Mouse (Mus musculus) intestine, embryonic 16.5 days (tissue): ENCODE results near the gene Slc39a11. TPM values are rescaled to one million over a fixed set of nuclear protein-coding genes. Genes with fewer than 3 reads are reported as not detected.
A peak's percentile ranks its signal among the peaks of the same experiment; 100 is the strongest.

Source experiments
- ATAC-seq: fragments of 200-750 bp; cut with Nextera tagmentation; 2 replicates; pipeline ENCODE4 v1.8.0; 2017; ENCODE audit warnings: moderate TSS enrichment, moderate library complexity
- H3K27ac ChIP-seq: fragments of 300-500 bp; sonication (generic); 2 replicates; pipeline ENCODE4 v1.5.1; 2014; ENCODE audit warnings: mild to moderate bottlenecking, low read length
- H3K27me3 ChIP-seq: fragments of 300-500 bp; sonication (generic); replicated peaks from 2 replicates; pipeline ENCODE4 v1.6.1; 2014; ENCODE audit warnings: low read length, control low read depth, mixed read lengths; ENCODE audit not compliant: control insufficient read depth, insufficient read depth
- H3K36me3 ChIP-seq: fragments of 300-500 bp; sonication (generic); 2 replicates; pipeline ENCODE4 v1.6.1; 2014; ENCODE audit warnings: low read length, control low read depth; ENCODE audit not compliant: control insufficient read depth, insufficient read depth
- H3K4me1 ChIP-seq: fragments of 300-500 bp; sonication (generic); 2 replicates; pipeline ENCODE4 v1.6.1; 2014; ENCODE audit warnings: low read length, control low read depth, mixed read lengths; ENCODE audit not compliant: control insufficient read depth, insufficient read depth
- H3K4me2 ChIP-seq: fragments of 300-500 bp; sonication (generic); 2 replicates; pipeline ENCODE4 v1.6.1; 2014; ENCODE audit warnings: low read depth, low read length, control low read depth
- H3K4me3 ChIP-seq: fragments of 300-500 bp; sonication (generic); 2 replicates; pipeline ENCODE4 v1.5.1; 2014; ENCODE audit warnings: mild to moderate bottlenecking, low read length
- H3K9ac ChIP-seq: fragments of 300-500 bp; sonication (generic); 2 replicates; pipeline ENCODE4 v1.6.1; 2014; ENCODE audit warnings: low read depth, low read length
- H3K9me3 ChIP-seq: fragments of 300-500 bp; sonication (generic); 2 replicates; pipeline ENCODE4 v1.6.1; 2016; ENCODE audit warnings: low read length, control low read depth; ENCODE audit not compliant: control insufficient read depth
- WGBS: fragments of 180-500 bp; shearing (Covaris S2); extraction: QIAGEN DNeasy Blood & Tissue Kit; methylation state at CpG from one replicate; pipeline ENCODE4 v1.1.7; 2014; 5-methylcytosine and 5-hydroxymethylcytosine counted together
- polyA plus RNA-seq: library from polyadenylated mRNA; unstranded; fragments of >200 nt; fragmentation: Nextera tagmentation; extraction: Ambion mirVana; gene quantifications from 2 replicates; pipeline ENCODE4 v1.2.1, GENCODE M21; 2015

Slc39a11 gene
- polyA plus RNA-seq, 1 experiment from 2014 or later = 52.8 TPM

DNA sequence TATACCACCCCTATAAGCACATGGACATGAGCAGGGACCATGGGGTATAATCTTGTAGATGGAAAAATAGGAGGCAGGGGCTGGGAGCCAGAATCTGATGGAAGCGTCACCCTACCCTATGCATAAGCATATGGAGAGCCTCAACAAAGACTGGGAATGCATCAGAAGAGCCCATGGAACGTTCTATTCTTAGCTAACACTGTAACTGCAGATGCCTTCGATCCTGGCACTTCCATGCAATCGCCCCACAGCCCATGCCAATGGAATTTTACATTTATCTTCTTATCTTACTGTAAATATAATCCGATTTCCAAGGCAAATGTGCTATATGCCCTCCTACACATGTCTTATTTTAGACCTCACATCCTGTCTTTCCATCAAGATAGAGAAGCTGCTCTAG lies 314.2 kb downstream of the Slc39a11 start:
- H3K4me3 ChIP-seq = no peak overlapping the region
- H3K9me3 ChIP-seq = no peaks in the 10 kb centered on the region
- ATAC-seq = no peak
- no peaks in the 10 kb centered on the region for H3K4me1 ChIP-seq
- WGBS = 88% methylated on average over 5 of the region's 5 CpGs
- no peaks in the 10 kb centered on the region for H3K27me3 ChIP-seq
- no peak overlapping the region for H3K27ac ChIP-seq
- no peak overlapping the region for H3K4me2 ChIP-seq
- H3K36me3 ChIP-seq = no peaks in the 10 kb centered on the region
- H3K9ac ChIP-seq = no peak overlapping the region

DNA sequence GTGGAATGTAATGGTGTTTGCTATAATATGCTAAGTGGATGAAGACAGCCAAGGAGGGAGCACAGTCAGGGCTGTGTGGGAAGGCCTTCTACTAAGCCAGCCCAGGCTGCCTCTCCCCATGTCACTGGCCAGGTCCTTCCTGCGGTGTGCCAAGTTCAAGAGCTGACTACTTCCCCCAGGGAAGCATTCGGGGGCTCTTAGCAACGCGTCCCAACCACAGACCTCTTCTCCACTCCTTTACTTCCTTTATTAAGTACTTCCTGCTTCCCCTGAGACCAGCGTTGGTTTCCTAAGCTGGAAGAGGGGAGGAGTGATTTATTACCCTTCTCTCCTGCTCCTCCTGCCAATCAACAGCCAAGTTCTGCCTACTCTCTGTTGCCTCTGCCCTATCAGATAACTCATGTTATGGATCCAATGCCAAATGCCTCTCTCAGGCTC lies 315.4 kb downstream of the Slc39a11 start:
- H3K4me1 ChIP-seq = no peaks in the 10 kb centered on the region
- ATAC-seq = no peak
- no peak overlapping the region for H3K9ac ChIP-seq
- H3K27ac ChIP-seq = no peak overlapping the region
- H3K36me3 ChIP-seq = no peaks in the 10 kb centered on the region
- H3K27me3 ChIP-seq = no peaks in the 10 kb centered on the region
- 38% methylated on average over 5 of the region's 5 CpGs for WGBS
- no peak overlapping the region for H3K4me3 ChIP-seq
- no peaks in the 10 kb centered on the region for H3K9me3 ChIP-seq
- no peak overlapping the region for H3K4me2 ChIP-seq

DNA sequence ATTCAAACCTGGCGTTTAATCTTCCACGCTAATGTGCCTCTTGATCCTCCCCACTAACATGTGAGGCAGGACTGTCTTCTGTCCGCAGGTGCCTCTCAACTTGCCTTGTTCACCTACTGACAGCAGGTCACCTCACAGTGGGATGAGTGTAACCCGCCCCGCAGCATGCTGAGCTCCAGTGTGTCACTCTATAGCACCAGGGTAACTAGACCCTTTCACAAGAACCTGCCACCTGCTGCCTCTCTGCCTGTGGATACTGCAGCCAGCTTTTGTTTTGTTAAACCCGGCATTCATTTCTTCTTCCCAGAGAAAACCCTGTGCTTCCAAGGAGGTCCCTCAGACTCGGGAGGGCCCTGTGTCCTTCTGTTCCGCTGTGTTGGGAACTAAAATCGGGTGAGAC lies 316.3 kb downstream of the Slc39a11 start:
- ATAC-seq = no peak
- 77% methylated on average over 9 of the region's 9 CpGs for WGBS

DNA sequence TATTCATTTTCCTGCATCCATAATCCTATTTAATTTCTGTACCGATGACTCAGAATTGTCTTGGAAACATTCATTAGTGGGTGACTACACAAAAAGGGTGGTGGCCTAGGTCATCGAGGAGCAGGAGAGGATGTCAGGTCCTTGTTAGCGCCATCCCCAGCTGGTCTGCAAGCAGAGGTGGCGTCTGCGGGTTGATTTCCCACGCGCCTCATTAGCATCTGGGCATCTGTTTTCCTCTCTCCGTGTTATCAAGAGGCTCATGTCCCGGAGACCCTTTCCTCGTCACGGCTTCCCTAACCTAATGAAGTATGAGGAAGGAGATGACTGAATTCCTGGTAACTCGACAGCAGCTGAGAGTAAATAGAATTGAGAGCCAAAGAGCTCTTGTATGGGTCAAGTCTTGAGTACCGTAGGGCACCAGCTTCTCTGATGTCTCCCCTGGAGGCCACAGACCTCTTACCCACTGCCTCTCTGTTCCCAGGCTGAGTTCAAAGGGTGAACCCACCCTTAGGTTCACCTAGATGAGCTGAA lies 319.8 kb downstream of the Slc39a11 start:
- no peak overlapping the region for H3K9ac ChIP-seq
- ATAC-seq = no peak
- no peaks in the 10 kb centered on the region for H3K9me3 ChIP-seq
- H3K4me2 ChIP-seq = no peak overlapping the region
- H3K4me1 ChIP-seq = no peaks in the 10 kb centered on the region
- no peak overlapping the region for H3K4me3 ChIP-seq
- no peaks in the 10 kb centered on the region for H3K36me3 ChIP-seq
- no peak overlapping the region for H3K27ac ChIP-seq
- WGBS = 78% methylated on average over 13 of the region's 13 CpGs
- H3K27me3 ChIP-seq = no peaks in the 10 kb centered on the region

More for the DNA sequence above, 316.3 kb downstream of the Slc39a11 start:
- Histone ChIP-seq H3K27ac (no peak overlapping the region), H3K36me3 (no peaks in the 10 kb centered on the region), H3K4me2 (no peak overlapping the region), H3K4me3 (no peak overlapping the region), H3K9ac (no peak overlapping the region), H3K4me1 (no peaks in the 10 kb centered on the region), H3K27me3 (no peaks in the 10 kb centered on the region), H3K9me3 (no peaks in the 10 kb centered on the region)

DNA sequence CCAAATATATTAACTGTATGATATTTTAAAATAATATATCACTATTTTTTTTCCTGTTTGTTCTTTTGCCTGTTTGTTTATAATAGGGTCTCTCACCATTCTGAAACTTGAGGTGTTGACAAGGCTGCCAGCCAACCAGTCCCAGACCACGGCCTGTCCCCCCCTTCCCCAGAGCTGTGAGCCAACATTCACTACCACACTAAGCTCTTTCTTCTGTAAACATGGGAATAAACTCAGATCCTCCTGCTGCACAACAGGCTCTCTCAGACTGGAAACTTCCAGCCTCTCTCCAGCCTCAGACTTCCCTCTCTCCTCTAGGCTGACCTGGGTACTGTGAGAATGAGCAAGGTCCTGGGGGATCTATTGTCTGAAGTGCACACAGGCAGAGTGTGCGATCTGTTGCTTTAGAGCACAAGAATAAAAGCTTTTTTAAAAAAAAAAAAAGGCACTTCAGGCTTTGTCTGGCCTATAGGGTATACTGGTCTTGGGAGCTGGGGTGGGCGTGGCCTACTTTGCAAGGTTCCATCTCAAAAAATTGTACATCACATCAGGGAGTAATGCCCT lies 322.3 kb downstream of the Slc39a11 start:
- no peak overlapping the region for H3K4me2 ChIP-seq
- ATAC-seq = no peak
- no peak overlapping the region for H3K27ac ChIP-seq
- 59% methylated on average over 3 of the region's 3 CpGs for WGBS
- no peaks in the 10 kb centered on the region for H3K27me3 ChIP-seq
- H3K9me3 ChIP-seq = no peaks in the 10 kb centered on the region
- H3K4me1 ChIP-seq = no peaks in the 10 kb centered on the region
- H3K4me3 ChIP-seq = no peak overlapping the region
- H3K9ac ChIP-seq = no peak overlapping the region
- no peaks in the 10 kb centered on the region for H3K36me3 ChIP-seq

DNA sequence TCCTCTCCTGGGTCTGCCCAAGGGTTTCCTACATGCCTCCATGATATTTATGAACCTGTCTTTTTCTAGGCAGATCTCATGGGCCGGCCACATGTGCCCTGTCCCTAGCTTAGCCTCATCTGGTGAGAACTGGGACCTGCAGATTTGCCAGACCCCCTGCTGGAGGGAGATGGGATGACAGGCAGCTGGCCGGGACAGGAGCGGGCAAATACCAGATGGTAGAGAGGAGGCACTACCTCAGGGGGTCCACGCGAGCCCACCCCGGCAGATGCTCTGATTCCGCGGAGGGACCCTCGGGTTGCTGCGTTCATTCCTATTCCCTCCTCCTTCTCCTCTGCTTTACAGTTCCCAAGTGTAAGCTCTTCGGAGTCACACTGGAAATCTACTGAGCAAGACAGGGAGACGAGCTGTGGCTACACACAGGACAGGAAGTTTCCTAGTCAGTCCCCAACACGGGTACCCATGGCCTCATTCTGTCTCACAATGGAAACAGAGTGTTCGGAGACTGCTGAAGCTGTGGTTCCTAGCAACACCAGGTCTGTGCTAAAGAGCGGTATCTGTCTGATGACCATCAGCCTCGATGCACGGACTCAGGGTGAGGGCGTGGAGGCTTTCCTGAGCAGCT lies 323.4 kb downstream of the Slc39a11 start:
- H3K27me3 ChIP-seq = no peaks in the 10 kb centered on the region
- no peaks in the 10 kb centered on the region for H3K9me3 ChIP-seq
- H3K9ac ChIP-seq = no peak overlapping the region
- H3K4me1 ChIP-seq = no peaks in the 10 kb centered on the region
- peak; percentile 67; the same call in 1 of the 2 replicates for ATAC-seq
- H3K27ac ChIP-seq = no peak overlapping the region
- H3K4me3 ChIP-seq = peak overlapping the region; percentile 19; the same call in 1 of the 2 replicates
- H3K36me3 ChIP-seq = no peaks in the 10 kb centered on the region
- H3K4me2 ChIP-seq = peak overlapping the region; percentile 33; the same call in 1 of the 2 replicates
- 27% methylated on average over 18 of the region's 18 CpGs for WGBS

DNA sequence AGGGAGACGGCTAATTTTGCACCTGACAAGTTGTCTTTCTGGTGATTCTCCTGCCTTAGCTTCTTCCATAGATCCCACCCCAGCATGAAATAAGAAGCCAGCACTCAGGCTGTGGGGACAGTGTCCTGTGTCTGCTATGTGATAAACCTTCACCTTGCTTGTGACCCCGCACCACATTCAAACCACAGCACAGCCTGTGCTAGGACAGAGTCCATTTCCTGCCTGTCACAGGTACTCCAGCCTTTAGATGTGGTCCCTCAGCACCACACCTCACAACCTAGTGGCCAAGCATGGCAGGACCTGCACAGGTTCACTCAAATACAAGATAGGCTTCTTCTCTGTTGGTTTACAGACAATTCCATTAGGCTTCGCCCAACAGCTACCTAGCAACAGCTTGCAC lies 328.3 kb downstream of the Slc39a11 start:
- Histone ChIP-seq H3K27ac (no peak overlapping the region), H3K9me3 (0 out of 2 replicates have a peak, but pooled peaks cover 6% of the 10 kb centered on the region), H3K4me1 (no peaks in the 10 kb centered on the region), H3K4me2 (no peak overlapping the region), H3K27me3 (no peaks in the 10 kb centered on the region), H3K4me3 (no peak overlapping the region), H3K36me3 (no peaks in the 10 kb centered on the region), H3K9ac (no peak overlapping the region)
- 87% methylated on average over 3 of the region's 3 CpGs for WGBS
- ATAC-seq = no peak

DNA sequence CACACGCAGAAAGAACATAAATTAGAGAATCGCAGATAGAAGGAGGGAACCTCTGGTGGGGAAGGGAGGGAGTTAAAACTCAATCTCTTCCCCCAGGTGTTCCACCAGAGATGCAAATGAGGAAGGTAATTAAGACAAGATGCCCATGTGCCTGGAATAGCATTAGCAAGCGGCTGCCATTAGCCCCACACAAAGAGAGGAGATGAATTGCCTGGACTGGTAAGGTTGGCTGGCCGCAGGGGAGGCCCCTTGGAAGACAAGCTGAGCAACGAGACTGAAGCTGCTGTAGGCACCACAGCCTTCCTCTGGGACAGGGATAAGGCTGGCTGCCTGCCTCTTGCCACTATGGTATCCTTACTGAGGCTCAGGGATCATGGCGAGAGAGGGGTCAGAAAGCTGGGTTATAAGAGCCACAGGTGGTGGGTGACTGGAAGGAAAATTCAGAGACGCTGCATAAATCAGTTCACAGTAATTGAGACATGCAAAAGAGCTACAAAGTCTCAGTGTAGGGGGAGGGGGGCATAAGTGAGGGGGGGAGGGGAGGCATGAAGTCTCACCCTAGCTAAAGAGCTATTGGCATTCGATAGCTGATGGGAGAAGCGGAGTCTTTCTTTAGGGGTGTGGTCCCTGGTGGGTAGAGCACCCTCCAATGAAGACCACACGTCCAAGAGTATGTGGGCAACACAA lies 340.5 kb downstream of the Slc39a11 start:
- H3K4me2 ChIP-seq = no peak overlapping the region
- H3K36me3 ChIP-seq = no peaks in the 10 kb centered on the region
- H3K27me3 ChIP-seq = no peaks in the 10 kb centered on the region
- no peak overlapping the region for H3K9ac ChIP-seq
- no peak overlapping the region for H3K4me3 ChIP-seq
- WGBS = 74% methylated on average over 10 of the region's 10 CpGs
- H3K4me1 ChIP-seq = no peaks in the 10 kb centered on the region
- no peak for ATAC-seq
- H3K27ac ChIP-seq = no peak overlapping the region
- H3K9me3 ChIP-seq = no peaks in the 10 kb centered on the region

DNA sequence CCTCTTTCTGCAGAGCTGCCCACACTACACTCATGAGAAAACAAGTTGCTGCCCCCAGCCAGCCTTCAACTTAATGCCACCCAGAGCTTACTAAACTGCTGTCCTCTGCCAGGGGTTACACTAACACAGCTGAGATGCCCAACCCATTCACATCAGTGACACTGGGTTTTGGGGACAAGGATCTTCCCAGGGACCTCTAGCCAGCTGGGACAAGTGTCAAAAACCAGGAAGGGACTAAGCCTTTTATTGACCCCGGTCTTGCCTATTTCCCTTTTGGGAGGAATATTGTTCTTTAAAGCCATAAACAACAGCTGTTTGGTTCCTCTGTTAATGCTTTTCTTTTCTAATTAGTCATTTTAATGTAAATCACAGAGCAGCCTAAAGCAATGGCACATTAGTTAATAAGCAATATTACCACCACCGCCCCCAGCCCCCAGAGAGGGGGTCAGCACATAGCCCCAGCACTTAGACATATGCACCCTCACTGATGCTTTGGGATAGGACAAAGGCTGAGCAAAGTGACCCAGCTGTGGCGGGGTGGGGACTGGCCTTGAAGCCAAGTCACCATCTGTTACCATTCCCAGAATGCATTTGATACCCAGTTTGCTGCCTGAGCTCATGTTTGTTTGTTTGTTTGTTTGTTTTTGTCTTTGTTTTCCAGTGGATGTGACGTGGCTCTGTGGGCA lies 341.5 kb downstream of the Slc39a11 start:
- no peaks in the 10 kb centered on the region for H3K27me3 ChIP-seq
- H3K4me3 ChIP-seq = no peak overlapping the region
- no peak overlapping the region for H3K4me2 ChIP-seq
- no peak overlapping the region for H3K9ac ChIP-seq
- no peak for ATAC-seq
- H3K9me3 ChIP-seq = no peaks in the 10 kb centered on the region
- H3K36me3 ChIP-seq = no peaks in the 10 kb centered on the region
- no peaks in the 10 kb centered on the region for H3K4me1 ChIP-seq
- WGBS = 79% methylated on average over 4 of the region's 4 CpGs
- no peak overlapping the region for H3K27ac ChIP-seq
